Mouse (Mus musculus): ENCODE measurements around the gene Ly6g6f.
A peak's percentile ranks its signal among the peaks of the same experiment; 100 is the strongest.
"Not testable (repeated sequence)": the region's sequence is repeated elsewhere in the genome, so short reads cannot be mapped to it uniquely, and the experiment has no call there.

The Ly6g6f gene

DNA sequence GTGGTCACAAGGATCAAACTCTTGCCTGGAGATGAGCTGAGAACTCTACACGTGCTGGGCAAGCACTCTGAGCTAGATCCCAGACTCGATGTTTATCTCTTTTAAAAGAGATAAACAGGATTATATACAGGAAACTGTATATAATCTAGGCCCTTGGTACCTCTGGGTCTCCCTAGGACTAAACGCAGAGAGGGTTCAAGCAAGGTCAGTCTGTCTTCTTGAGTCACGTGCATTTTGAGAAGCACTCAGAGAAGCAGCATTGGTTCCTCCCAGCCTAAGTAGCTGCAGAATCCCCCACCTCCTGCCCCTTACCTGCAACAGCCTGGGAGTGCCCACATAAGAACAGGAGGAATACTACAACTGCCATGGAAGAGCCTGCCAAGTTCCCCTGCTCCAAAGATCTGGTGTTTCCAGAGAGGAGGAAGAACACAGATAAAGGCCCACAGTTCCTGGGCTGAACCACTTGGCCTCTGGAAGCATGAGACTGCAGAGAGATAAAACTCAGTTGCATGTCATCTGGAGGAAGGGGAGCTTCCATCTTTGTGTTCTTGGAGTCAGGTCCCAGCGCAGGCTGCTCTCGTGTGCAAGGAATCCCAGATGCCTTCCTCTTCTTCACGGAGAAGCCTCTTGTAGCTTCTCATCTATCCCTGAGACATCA is at the start of gene Ly6g6f:
TSS of gene Ly6g6f (minus strand) at position 403 of the 658 bp plus-strand sequence.
- DNase-seq (ENCODE audit: extremely low read depth, insufficient read length, low spot score), result no peak

DNA sequence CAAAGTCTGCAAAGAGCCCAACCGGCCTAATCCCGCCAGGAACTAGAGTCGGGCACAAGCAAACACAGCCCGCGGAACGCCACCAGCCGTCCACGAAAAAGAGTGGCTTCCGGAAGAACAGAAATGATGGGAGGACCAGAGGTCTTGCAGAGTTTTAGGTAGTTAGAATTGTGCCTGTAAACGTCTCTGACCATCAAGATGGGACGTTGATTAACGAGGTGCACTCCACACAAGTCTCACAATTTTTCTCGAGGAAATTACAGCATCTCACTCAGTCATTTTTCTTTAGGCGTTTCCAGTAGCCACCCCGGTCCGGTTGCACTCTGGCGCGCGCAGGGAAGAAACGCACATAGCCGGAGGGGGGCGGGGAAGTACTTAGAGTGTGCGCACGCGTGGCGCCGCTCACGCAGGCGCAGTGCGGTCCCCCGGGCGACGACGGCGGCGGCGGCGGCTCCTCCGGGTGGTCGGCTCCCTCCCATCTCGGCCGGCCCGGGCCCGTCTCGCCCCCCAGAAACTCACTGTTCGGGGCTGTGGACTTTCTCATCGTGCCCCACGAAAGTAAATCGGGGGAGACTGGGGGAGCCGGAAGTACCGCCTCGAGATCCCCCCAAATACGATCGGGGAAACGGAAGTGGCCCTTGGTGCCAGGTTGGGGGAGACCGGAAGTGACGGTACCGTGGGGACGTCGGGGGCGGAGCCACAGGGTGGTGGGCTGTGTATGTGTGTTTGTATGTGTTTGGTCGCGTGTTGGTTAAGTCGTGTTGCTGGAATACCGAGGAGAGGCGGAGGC is 49.6 kb upstream of the Ly6g6f start, which contains the start of gene Bag6:
TSS of gene Bag6 (plus strand) at position 378 of the 790 bp plus-strand sequence.
- DNase-seq (ENCODE audit: extremely low read depth, insufficient read length, low spot score), result peak; percentile 95

DNA sequence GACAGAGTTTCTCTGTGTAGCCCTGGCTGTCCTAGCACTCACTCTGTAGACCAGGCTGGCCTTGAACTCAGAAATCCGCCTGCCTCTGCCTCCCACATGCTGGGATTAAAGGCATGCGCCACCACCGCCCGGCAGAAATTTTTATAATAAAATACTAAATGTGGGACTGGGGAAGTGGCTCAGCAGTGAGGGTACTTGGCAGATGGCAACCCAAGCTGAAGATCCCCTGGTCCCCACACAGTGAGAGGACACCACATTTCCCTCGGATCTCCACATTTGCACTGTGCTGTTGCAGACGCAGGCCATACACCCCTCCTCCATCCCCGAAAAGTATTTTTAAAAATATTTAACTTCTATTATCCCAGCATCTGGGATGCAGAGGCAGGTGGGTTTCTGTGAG is 48.1 kb upstream of the Ly6g6f start:
- DNase-seq (ENCODE audit: extremely low read depth, insufficient read length, low spot score), result no peak

DNA sequence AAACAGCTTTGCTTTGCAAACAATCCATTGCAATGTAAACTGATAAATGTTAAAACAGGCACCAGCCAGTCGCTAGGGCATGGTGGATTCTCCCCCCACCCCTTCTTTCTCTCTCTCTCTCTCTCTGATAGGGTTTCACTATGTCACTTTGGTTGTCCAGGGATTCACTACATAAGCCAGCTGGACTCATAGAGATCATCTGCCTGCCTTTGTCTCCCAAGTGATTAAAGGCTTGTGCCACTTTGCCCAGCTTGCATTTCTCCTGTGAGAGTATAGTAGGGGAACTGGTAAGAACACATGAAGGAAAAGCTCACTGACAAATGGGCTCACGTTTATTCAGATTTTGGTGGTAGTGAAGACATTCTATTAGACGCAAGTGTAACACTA is 46.8 kb upstream of the Ly6g6f start:
- no peak for DNase-seq (ENCODE audit: extremely low read depth, insufficient read length, low spot score)

DNA sequence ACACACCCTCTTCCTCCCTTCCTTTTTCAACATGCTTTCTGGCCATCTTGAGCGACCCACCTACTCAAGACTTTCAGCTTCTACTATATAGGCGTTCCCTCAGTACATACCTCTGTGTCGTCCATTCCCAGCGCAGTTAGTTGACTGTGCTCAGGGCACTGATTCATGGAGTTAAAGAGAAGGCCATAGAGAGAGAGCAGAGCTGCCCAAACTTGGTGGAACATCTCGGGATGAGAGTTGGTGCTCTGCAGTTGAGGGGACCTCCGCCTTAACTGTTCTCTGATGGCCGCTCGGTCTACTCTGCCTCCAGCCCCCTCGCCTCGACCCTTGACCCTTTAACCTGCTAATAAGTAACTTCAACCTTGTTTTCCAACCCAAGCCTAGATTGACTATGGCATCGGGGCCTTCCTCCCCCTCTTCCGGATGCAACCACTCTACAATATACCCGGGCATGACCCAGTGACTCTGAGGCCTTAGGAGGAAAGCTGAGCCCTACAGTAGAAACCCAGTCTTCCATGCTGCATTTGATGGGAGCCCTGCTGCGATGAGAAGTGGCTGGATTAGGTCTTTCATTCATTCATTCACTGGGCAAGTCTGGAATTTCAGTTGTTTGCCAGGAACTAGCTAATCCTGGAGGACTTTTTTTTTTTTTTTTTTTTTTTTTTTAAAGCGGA is 46.2 kb upstream of the Ly6g6f start, which contains the start of gene Apom:
TSS of gene Apom (minus strand) at position 551 of the 674 bp plus-strand sequence.
- no peak for DNase-seq (ENCODE audit: extremely low read depth, insufficient read length, low spot score)

DNA sequence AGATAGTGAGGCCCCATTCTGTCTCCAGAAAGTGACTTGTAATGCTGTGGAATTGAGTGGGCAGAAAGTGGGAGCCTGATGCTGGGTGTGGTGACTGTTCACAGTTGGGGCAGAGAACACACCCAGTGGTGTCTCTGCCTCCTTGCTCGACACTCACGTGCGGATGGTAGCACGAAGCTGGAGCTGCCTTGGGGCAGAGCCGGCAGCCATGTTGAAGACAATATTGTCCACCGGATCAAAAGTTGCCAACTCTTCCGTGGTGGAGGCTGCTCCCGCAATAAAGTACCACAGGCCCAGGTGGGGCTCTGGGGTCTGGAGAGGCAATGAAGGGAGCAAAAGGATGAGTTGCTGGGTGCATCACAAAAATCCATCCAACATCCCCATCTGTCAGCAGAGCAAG is 45.6 kb upstream of the Ly6g6f start:
- no peak for DNase-seq (ENCODE audit: extremely low read depth, insufficient read length, low spot score)

DNA sequence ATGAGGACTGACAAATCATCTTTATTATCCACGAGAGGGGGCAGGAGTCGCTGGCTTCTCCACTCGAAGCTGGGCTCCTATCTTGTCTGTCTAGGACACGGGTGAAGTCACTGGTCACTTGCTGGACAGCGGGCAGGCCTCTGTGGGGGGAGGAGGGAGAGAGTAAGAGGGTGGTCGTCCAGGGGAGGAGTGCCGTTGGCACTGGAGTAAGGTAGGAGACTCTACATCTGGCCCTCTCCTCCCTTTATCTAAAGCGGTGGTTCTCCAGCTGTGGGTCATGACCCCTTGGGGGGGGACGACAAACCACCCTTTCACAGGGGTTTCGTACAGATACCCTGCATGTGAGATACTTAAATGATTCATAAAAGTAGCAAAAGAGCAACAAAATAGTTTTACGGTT is 43.6 kb upstream of the Ly6g6f start:
- no peak for DNase-seq (ENCODE audit: extremely low read depth, insufficient read length, low spot score)

DNA sequence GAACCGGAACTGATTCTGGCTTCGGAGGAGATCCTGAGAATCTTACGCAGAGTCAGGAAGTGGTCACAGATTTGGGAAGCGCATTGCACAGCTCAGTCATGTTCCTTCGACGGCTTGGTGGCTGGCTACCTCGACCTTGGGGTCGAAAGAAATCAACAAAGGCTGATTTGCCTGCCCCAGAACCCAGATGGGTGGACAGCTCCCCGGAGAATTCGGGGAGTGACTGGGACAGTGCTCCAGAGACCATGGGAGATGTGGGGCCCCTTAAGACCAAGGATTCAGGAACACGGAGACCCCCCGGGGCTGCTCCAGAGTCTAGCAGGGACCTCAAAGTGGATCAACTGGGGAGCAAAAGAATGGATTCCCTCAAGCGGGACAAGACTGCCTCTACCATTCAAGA is 41.6 kb upstream of the Ly6g6f start:
- no peak for DNase-seq (ENCODE audit: extremely low read depth, insufficient read length, low spot score)

DNA sequence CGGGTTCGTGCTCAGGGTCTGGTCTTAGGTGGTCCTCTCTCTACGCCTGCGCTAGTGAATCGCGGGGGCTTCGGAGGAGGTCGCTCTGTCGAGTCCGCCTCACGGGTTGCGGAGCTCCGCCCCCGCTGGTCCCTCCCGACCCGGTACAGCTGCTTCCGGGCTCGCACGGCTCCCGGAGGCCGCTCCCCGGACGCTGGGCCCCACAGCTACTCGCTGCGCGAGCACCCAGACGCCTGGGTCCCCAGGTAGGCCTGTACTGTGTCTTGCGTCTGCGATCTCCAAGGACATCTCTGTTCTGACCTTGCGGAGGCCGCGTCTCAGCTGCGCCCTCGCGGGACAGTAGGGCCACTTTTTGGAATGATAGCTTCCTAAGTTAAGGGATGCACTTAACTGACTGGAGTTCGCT is 40.8 kb upstream of the Ly6g6f start, which contains the start of gene D17H6S53E:
TSS of gene D17H6S53E (plus strand) at position 168 of the 406 bp plus-strand sequence.
- DNase-seq (ENCODE audit: extremely low read depth, insufficient read length, low spot score), result peak; percentile 87

DNA sequence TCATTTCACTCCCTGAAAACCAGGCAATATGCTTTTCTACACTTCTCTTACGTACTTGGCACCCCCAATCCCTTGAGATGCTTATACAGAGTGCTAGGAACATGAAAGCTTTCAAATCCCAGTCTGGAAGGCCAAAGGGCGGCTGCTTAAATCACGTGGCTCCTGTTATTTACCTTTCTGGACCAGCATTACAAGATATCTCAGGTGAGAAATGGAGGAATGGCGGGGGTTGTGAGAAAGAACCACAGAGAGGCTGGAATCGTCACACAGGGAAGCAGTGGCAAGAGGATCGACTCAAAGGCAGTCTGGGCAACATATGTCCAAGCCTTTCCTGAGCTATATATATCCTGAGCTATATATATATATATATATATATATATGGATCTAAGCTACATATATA is 40.2 kb upstream of the Ly6g6f start:
- DNase-seq (ENCODE audit: extremely low read depth, insufficient read length, low spot score), result no peak

DNA sequence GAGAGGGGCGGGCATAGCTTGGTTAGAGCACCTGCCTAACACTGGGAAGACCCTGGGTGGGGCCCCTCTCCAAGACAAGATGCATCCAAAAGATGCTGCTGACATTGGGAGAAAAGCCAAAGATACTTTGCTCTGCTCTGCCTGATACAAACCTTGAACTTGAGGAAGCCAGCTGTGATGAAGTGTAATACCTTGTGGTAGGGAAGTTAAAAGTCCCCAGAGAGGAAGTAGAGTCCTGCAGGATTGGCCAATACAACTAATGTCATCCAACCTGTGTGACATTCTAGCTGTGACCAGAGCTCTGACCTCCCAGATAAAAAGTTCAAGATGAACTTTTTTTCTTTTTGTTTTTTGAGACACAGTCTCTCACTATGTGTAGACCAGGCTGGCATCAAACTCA is 39.7 kb upstream of the Ly6g6f start:
- no peak for DNase-seq (ENCODE audit: extremely low read depth, insufficient read length, low spot score)

DNA sequence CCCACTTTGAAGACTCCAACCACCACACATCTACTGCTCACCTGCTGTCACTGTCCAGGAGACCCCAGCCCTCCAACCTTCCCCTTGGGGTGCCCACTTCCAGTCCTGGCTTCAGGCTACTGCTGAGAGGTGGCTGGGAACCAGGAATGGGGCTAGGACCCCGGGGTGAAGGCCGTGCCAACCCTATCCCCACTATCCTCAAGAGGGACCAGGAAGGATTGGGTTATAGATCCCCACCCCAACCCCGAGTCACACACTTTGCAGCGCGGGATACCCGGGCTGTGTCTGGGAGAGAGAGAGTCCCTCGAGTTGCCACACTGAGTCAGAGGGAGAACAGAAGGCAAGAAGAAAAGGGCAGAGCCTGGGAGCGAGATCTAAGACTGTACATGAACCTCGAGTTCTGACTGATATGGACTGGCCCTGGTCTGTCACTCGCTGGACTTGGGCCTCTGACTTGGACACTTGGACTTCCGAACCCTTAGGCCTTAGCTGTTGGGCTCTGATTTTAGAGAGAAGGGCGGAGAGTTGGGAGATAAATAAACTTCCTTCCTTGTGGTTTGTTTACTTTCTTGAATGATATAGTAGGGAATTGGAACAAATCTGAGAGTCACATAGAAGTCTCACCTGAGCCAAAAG is 39.0 kb upstream of the Ly6g6f start:
- DNase-seq (ENCODE audit: extremely low read depth, insufficient read length, low spot score), result not testable (repeated sequence)

DNA sequence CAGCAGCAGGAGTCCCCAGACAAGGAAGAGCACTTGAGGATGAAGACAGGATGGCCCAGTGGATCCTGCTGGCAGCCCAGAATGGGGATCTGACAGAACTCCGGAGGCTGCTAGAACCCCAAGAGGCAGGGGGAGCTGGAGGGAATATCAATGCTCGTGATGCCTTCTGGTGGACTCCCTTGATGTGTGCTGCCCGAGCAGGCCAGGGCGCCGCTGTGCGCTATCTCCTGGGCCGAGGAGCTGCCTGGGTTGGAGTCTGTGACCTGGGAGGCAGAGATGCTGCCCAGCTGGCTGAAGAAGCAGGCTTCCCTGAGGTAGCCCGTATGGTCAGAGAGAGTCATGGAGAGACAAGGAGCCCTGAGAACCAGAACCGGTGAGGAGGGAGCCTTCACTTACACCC is 37.9 kb upstream of the Ly6g6f start:
- DNase-seq (ENCODE audit: extremely low read depth, insufficient read length, low spot score), result not testable (repeated sequence)

DNA sequence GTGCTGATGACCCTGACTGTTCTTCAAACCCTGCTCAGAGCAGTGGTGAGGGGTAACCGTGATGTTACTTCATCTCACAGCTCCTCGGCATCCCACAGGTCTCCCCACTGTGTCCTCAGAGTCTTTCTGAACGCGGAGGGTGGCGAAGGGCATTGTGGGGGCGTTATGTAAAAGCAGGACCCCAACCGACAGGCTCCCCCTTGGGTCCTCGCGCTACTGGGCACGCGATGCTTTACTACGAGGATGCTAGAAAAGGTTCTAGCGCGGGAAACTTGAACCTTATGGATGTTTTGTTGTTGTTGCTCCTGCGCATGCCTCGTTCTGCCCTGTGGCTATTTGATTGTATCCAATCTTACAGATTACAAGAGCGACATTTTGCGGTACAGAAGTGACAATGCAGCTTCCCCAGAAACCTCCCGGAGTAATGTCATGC is 36.5 kb upstream of the Ly6g6f start, which contains the start of gene Csnk2b:
TSS of gene Csnk2b (minus strand) at position 183 of the 433 bp plus-strand sequence.
- DNase-seq (ENCODE audit: extremely low read depth, insufficient read length, low spot score), result no peak

DNA sequence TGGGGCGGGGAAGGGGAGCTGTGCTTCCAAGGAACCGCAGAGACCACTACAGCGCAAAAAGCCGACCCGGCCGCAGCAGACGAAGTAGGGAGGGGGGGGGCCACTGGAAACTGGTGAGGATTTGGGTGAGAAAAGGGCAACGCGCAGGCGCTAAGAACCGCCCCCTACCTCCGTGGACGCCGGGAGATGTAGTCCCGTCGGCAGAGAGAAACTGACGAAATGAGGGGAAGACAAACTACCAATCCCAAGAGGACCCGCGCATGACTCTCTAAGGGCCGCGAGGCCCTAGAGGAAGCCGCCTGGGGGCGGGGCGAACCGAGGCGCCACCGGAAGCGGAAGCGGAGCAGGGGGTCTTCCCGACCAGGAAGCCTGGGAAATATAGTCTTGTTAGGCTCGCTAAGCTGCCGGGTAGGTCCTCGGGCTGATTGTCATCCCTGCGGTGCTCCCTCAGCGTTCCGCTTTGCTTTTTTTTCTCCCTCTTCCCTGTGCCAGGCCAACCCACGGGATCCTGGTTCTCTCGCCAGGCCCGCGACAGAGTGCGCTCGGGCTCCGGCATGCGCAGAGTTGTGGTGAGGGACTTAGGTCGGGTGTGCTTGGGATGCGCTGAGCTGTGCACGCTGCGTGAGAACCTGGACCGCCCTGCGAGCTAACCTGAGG is 35.9 kb upstream of the Ly6g6f start, which contains the start of gene Gpank1:
TSS of gene Gpank1 (plus strand) at position 313 of the 657 bp plus-strand sequence.
- peak; percentile 100 for DNase-seq (ENCODE audit: extremely low read depth, insufficient read length, low spot score)

DNA sequence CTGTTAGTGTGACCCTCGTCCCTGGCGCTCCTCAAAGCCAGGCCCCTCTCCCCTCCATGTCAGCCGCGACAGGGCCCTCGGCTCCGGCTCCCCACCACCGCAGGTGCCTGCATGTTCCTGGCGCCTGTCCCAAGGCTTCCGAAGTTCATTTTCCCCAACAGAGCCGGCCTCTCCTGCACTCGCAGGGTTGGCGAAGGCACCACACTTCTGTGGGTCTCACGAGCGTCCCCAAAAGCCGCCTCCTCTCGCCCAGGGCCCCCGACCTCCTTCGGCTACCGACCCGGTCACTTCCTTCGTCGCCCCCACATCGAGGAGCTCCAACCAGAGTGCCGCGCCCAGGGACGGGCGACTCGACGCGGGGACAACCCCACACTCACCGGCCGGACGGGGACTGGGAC is 35.3 kb upstream of the Ly6g6f start:
- DNase-seq (ENCODE audit: extremely low read depth, insufficient read length, low spot score), result no peak

DNA sequence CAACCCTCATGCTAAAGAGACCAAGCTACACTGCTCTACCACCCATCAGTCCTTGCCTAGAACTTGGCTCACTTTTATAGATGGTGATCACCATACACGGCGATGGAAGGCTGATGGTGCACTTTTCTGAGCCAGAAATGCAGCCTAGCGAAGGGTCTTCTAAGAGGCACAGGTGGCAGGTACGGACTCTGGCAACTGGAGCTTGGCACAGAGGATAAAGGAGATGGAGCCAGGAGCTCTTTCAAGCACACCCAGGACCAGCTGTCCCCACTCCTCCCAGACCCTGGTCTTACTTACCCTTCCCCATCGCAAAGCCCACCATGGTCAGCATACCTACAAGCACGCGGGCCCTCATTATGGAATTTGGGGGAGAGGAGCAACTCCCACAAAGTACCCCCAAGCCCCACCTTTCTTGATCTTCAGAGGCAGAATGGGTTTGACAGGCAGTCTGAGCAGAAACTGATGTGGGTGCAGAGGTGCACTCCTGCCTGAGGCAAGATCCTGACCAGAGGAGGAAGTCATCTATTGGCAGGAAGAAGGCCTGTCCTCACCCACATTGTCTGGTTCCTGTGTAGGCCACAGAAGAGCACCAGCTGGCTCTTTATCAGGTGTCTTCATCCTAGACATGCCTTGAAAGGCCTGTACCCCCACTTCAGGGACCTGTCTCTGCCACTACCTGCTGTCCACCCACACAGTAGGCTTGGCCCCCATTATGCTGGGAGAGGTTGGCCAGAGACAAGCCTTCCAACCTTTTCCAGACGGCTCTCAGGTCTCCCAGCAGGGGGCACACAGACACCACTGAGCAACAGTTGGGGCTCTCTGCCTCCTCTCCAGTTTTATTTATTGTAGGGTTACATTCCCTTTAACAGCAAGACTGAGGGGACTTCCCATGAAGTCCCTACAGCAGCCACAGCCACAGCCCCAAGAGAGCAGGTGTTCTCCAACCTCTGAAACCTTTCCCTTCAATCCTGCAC is 29.9 kb upstream of the Ly6g6f start, which contains the start of gene Ly6g5b:
TSS of gene Ly6g5b (minus strand) at position 383 of the 974 bp plus-strand sequence.
- DNase-seq (ENCODE audit: extremely low read depth, insufficient read length, low spot score), result no peak

DNA sequence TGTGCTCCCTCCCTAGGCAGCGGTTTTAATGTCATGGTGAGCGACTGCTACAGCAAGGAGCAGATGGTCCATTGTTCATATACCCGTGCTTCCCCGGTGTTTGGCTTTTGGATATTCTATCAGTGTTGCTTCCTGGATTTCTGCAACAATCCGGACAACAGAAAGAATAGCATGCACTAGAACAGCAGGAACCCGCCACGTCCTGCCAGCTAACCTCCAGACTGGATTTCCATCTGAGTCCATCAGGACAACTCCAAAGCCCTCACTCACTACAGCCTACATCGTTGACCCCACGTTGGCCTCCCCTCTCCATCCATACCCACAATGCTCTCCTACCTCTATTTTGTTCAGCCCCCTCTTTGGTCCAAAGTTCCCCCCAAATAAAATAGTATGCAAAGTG is 26.4 kb upstream of the Ly6g6f start:
- DNase-seq (ENCODE audit: extremely low read depth, insufficient read length, low spot score), result no peak

DNA sequence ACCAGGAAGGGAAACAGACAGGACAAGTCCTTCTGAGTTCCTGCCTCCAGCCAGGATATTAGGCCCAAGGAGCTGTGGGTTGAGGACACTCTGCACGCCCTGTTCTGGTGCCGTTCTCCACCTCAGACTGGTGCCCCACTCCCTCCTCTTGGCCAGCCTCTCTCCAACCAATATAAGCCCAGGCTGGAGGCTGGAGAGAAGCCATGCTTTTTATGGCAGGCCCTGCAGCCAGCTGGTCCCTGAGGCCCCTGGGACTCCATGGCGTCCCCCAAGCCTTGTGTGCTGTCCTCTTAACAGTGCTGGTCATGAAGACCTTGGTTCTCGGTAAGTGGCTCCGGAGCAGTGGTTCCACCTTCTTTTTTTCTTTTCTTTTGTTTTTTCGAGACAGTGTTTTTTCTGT is 22.7 kb upstream of the Ly6g6f start, which contains the start of gene Ly6g5c:
TSS of gene Ly6g5c (plus strand) at position 183 of the 400 bp plus-strand sequence.
- no peak for DNase-seq (ENCODE audit: extremely low read depth, insufficient read length, low spot score)

All from 3134 (cell line).